Mouse (Mus musculus) ovary, postnatal 14 days (tissue): ENCODE measurements around the gene Robo3.

ENCODE experiments used
- DNase-seq: peaks from one replicate; pipeline ENCODE4 v3.0.0; 2022; ENCODE audit warnings: low spot score

Robo3 gene

DNA sequence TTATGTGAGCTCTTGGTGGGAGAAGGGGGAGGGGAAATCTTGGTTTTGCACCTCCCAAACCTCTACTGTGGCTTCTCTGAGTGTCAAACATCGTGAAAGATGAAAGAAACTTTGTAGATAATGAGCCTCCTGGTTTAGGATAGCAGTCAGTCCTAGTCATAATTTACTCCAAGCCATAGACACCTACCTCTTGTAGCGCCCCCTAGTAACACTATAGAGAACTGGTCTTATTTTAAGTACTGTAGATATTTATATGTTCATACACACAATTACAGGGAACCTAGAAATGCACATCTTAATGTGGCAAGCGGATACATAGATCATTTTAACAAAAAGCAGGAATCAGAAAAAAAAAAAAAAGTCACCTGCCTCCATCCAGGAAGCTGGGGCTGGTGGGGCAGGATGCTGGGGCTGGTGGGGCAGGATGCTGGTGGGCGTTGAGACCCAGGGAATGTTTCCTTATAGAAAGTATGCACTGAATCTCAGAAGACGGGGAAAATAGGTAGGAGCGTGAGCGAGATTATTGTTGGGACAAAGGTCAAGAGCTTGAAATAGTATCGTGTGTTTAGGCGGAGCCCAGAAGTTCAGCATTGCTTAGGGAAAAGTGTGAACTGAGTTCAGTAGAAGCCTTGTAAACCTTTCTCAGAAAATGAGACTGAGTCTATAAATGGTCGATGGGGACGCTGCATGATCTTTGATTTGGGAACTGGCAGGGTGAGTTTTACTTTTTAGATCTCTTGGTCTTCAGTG is 64.8 kb downstream of the Robo3 start:
- DNase-seq = no peak

DNA sequence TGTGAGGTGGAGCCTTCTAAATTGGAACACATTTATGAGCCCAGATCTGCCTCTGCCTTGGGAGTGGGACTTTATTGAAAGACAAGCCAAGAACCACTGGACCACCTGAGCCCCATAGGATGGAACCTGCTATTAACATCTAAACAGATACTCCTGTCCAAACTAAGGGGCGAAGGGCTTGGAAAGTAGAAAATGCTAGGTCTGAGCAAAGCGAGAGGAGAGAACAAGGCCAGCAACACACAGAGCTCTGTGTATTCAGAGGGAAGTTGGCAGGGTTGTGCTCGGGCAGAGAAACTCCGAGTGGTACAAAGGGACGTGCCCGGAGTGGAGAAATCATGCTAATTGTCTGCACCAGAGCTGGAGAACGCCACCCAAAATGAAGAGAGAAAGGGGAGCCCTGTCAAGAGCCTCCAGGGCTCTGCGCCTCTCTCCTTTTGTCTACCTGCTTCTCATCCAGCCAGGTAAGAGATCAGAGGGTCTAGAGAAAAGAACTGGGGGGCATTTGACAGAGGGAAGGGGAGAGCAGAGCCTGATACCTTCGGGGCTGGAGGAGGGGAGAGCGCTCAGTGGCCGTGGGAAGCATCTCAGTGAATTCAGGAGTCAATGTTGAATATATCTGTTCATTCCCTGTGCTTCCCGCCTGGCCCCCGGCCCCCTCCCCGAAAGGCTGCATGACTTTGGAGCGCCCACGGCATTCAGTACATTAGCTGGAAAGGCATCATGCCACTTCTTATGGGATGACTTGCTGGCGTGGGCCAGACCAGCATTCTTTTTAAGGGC is 65.6 kb downstream of the Robo3 start, which contains the start of gene Hepacam:
Gene Hepacam (plus strand): TSS at position 51 of the 780 bp plus-strand sequence.
- no peak for DNase-seq

GRCm38 (mm10) chr9:37365706-37366105 is 67.3 kb downstream of the Robo3 start:
- DNase-seq = no peak
